18 mouse cellular contexts compared by ENCODE assay signal in genomic region chr1:68839352-68839751, GRCm38 (mm10).
DNase-seq lines count a peak whose midpoint lies in the region; ATAC-seq and TF ChIP-seq lines count a peak whose summit lies in the region.
"Had no signal": no experiment of that assay in that cellular context is flagged by ENCODE, and none has a peak within 500 bp of the region (broad histone marks: within the 10 kb centered on the region; RNA-seq: fewer than 3 reads in every experiment).

No protein-coding gene starts in this region.

- no peak overlapping the region for H3K4me3 ChIP-seq in hindbrain, postnatal 0 days (ENCODE audit: low read length)
- no peak overlapping the region for H3K4me3 ChIP-seq in hindbrain, embryonic 10.5 days
- no peak overlapping the region for H3K4me3 ChIP-seq in forebrain, embryonic 14.5 days (ENCODE audit: low read depth, low read length)
- H3K4me3 ChIP-seq: embryonic facial prominence, embryonic 13.5 days; heart, embryonic 10.5 days; hindbrain, embryonic 15.5 days had no signal

- no peak overlapping the region for H3K27ac ChIP-seq in hindbrain, postnatal 0 days
- H3K27ac ChIP-seq in hindbrain, embryonic 10.5 days, result no peak overlapping the region
- H3K27ac ChIP-seq in forebrain, embryonic 14.5 days (ENCODE audit: low read depth, low read length), result no peak overlapping the region
- H3K27ac ChIP-seq: embryonic facial prominence, embryonic 13.5 days; heart, embryonic 10.5 days; hindbrain, embryonic 15.5 days had no signal

- no peaks in the 10 kb centered on the region for H3K36me3 ChIP-seq in hindbrain, postnatal 0 days (ENCODE audit: insufficient read depth, low read length)
- H3K36me3 ChIP-seq in hindbrain, embryonic 10.5 days, result no peaks in the 10 kb centered on the region
- H3K36me3 ChIP-seq in forebrain, embryonic 14.5 days (ENCODE audit: control insufficient read depth, insufficient read depth, low read length), result no peaks in the 10 kb centered on the region
- H3K36me3 ChIP-seq: embryonic facial prominence, embryonic 13.5 days; heart, embryonic 10.5 days; hindbrain, embryonic 15.5 days had no signal

- DNase-seq in cerebellum, postnatal 14 days, result peak; percentile 42 to 57
- no peak for DNase-seq in cerebellum, postnatal 4 days (ENCODE audit: low spot score in 2 of 2)
- peak; percentile 54 for DNase-seq in hindbrain, postnatal 0 days (ENCODE audit: low spot score)
- no peak for DNase-seq in hindbrain, embryonic 10.5 days (ENCODE audit: low spot score)
- peak; percentile 77 for DNase-seq in forebrain, embryonic 14.5 days (ENCODE audit: low spot score)
- peak; percentile 7 for DNase-seq in mesoderm, embryonic 11.5 days (ENCODE audit: low read depth, low spot score)
- DNase-seq in left cerebral cortex, adult 11 months (ENCODE audit: low spot score), result no peak
- DNase-seq: adrenal gland, postnatal 10 days; cerebellum, adult 18-20 months; cerebellum, postnatal 25 days; gastrocnemius, postnatal 10 days; heart, adult 18-20 months; heart, postnatal 10 days; kidney, adult 11 months had no signal

- H3K4me1 ChIP-seq in hindbrain, postnatal 0 days (ENCODE audit: insufficient read depth, low read length), result no peaks in the 10 kb centered on the region
- no peaks in the 10 kb centered on the region for H3K4me1 ChIP-seq in hindbrain, embryonic 10.5 days (replicated peaks)
- no peaks in the 10 kb centered on the region for H3K4me1 ChIP-seq in forebrain, embryonic 14.5 days (ENCODE audit: control insufficient read depth, insufficient read depth, low read length)
- H3K4me1 ChIP-seq: embryonic facial prominence, embryonic 13.5 days; heart, embryonic 10.5 days; hindbrain, embryonic 15.5 days had no signal

- H3K9me3 ChIP-seq in hindbrain, postnatal 0 days (ENCODE audit: low read length), result no peaks in the 10 kb centered on the region
- no peaks in the 10 kb centered on the region for H3K9me3 ChIP-seq in hindbrain, embryonic 10.5 days
- H3K9me3 ChIP-seq in forebrain, embryonic 14.5 days (replicated peaks; ENCODE audit: control insufficient read depth, low read length), result no peaks in the 10 kb centered on the region
- H3K9me3 ChIP-seq: embryonic facial prominence, embryonic 13.5 days; heart, embryonic 10.5 days; hindbrain, embryonic 15.5 days had no signal

- 0 out of 2 replicates have a peak, but pooled peaks have one; percentile 27 for ATAC-seq in hindbrain, postnatal 0 days
- ATAC-seq in forebrain, embryonic 14.5 days, result peak; percentile 91
- no peak for ATAC-seq in megakaryocyte-erythroid progenitor cell, adult 5-6 weeks (replicated peaks; ENCODE audit: low FRiP score, low TSS enrichment, poor library complexity, severe bottlenecking)

- no peak overlapping the region for H3K9ac ChIP-seq in hindbrain, postnatal 0 days (replicated peaks; ENCODE audit: low read length)
- H3K9ac ChIP-seq in forebrain, embryonic 14.5 days (ENCODE audit: low read length), result no peak overlapping the region
- H3K9ac ChIP-seq: embryonic facial prominence, embryonic 13.5 days; hindbrain, embryonic 15.5 days had no signal

- WGBS in hindbrain, postnatal 0 days, result 39% methylated on average over 4 of the region's 4 CpGs
- WGBS in hindbrain, embryonic 10.5 days, result 82% methylated on average over 4 of the region's 4 CpGs
- 36% methylated on average over 4 of the region's 4 CpGs for WGBS in forebrain, embryonic 14.5 days

- H3K4me2 ChIP-seq in hindbrain, postnatal 0 days (ENCODE audit: low read depth, low read length), result no peak overlapping the region
- H3K4me2 ChIP-seq in forebrain, embryonic 14.5 days (ENCODE audit: low read length), result no peak overlapping the region
- H3K4me2 ChIP-seq: embryonic facial prominence, embryonic 13.5 days; hindbrain, embryonic 15.5 days had no signal

- no peaks in the 10 kb centered on the region for H3K27me3 ChIP-seq in hindbrain, postnatal 0 days (ENCODE audit: insufficient read depth, low read length)
- no peaks in the 10 kb centered on the region for H3K27me3 ChIP-seq in hindbrain, embryonic 10.5 days (ENCODE audit: insufficient read depth, poor library complexity, severe bottlenecking)
- no peaks in the 10 kb centered on the region for H3K27me3 ChIP-seq in forebrain, embryonic 14.5 days (replicated peaks; ENCODE audit: control insufficient read depth, insufficient read depth, low read length)
- H3K27me3 ChIP-seq: embryonic facial prominence, embryonic 13.5 days; hindbrain, embryonic 15.5 days had no signal

- TF ChIP-seq CTCF in hindbrain, postnatal 0 days (IDR thresholded peaks at IDR 0.05; ENCODE audit: low read depth), result no peak

Comparison
In these comparisons a context has a peak if more than half of its experiments do, and no peak if none do; other contexts are left out.
1. DNase-seq: peak in cerebellum, postnatal 14 days (2 of 2), hindbrain, postnatal 0 days (single experiment), forebrain, embryonic 14.5 days (single experiment) and mesoderm, embryonic 11.5 days (single experiment); none in cerebellum, postnatal 4 days (0 of 2), hindbrain, embryonic 10.5 days (single experiment) and left cerebral cortex, adult 11 months (single experiment).